Mouse (Mus musculus): Measurements from ENCODE around the gene Topors. TPM values are rescaled to one million over a fixed set of nuclear protein-coding genes. Genes with fewer than 3 reads are reported as not detected.

The Topors gene
- total RNA-seq, 1 experiment = 69.3 TPM

- in situ Hi-C loops (cut with MboI; ENCODE audit: low sequenced_read_pairs in 2 of 2, unreplicated experiment in 2 of 2) = no loop called here
- peaks cover 23% of the 10 kb centered on the region for H3K36me3 ChIP-seq (ENCODE audit: control insufficient read depth, insufficient read depth, low read length, poor library complexity, severe bottlenecking)
- DNase-seq (ENCODE audit: low read depth, low spot score) = no peak
These were observed 2.0 kb downstream of the Topors start for GRCm38 (mm10) chr4:40267681-40268080.

GRCm38 (mm10) chr4:40264321-40264720 is 5.3 kb downstream of the Topors start:
- Histone ChIP-seq H3K27ac (ENCODE audit: insufficient read depth, low read depth, low read length, poor library complexity, severe bottlenecking) (no peak overlapping the region), H3K36me3 (ENCODE audit: control insufficient read depth, insufficient read depth, low read length, poor library complexity, severe bottlenecking) (peaks cover 48% of the 10 kb centered on the region)

More at GRCm38 (mm10) chr4:40267681-40268080, 2.0 kb downstream of the Topors start:
- peak overlapping the region; percentile 74 to 86 for H3K4me3 ChIP-seq (ENCODE audit: insufficient read depth in 1 of 2, low read depth in 1 of 2, low read length in 2 of 2, poor library complexity in 1 of 2, severe bottlenecking in 1 of 2)
- H3K4me1 ChIP-seq (ENCODE audit: control insufficient read depth in 2 of 2, insufficient read depth in 2 of 2, low read length in 2 of 2, poor library complexity in 1 of 2) = peaks cover 0 to 3% of the 10 kb centered on the region in 2 experiments; a peak in 2 of 4 replicates
- H3K27ac ChIP-seq (ENCODE audit: insufficient read depth, low read depth, low read length, poor library complexity, severe bottlenecking) = no peak overlapping the region
- H3K9me3 ChIP-seq (ENCODE audit: control insufficient read depth, insufficient read depth, low read depth, low read length) = no peaks in the 10 kb centered on the region
- TF ChIP-seq MAFK (IDR thresholded peaks at IDR 0.05; ENCODE audit: insufficient read depth, low read depth, low read length) = no peak
- no peak for TF ChIP-seq CHD2 (IDR thresholded peaks at IDR 0.05; ENCODE audit: low read depth, low read length)
- TF ChIP-seq HCFC1 (IDR thresholded peaks at IDR 0.05; ENCODE audit: borderline replicate concordance, insufficient read depth, low read length) = no peak
- no peak for TF ChIP-seq ZC3H11A (IDR thresholded peaks at IDR 0.05; ENCODE audit: borderline replicate concordance, low read depth, low read length)
- TF ChIP-seq ZNF384 (IDR thresholded peaks at IDR 0.05; ENCODE audit: low read depth, low read length) = no peak
- peak overlapping the region; percentile 87 for H3K9ac ChIP-seq (ENCODE audit: insufficient read depth, low read depth, low read length, poor library complexity, severe bottlenecking)

GRCm38 (mm10) chr4:40254385-40255103 is 15.1 kb downstream of the Topors start:
- no peak overlapping the region for H3K27ac ChIP-seq (ENCODE audit: insufficient read depth, low read depth, low read length, poor library complexity, severe bottlenecking)
- H3K4me3 ChIP-seq (ENCODE audit: insufficient read depth in 1 of 2, low read depth in 1 of 2, low read length in 2 of 2, poor library complexity in 1 of 2, severe bottlenecking in 1 of 2) = no peak overlapping the region
- no peak for DNase-seq (ENCODE audit: low read depth, low spot score)
- in situ Hi-C loops (cut with MboI; ENCODE audit: low sequenced_read_pairs in 2 of 2, unreplicated experiment in 2 of 2) = no loop called here
- no peak overlapping the region for H3K9ac ChIP-seq (ENCODE audit: insufficient read depth, low read depth, low read length, poor library complexity, severe bottlenecking)
- H3K9me3 ChIP-seq (ENCODE audit: control insufficient read depth, insufficient read depth, low read depth, low read length) = no peaks in the 10 kb centered on the region
- H3K36me3 ChIP-seq (ENCODE audit: control insufficient read depth, insufficient read depth, low read length, poor library complexity, severe bottlenecking) = peaks cover 5% of the 10 kb centered on the region; the same call in 1 of the 2 replicates
- TF ChIP-seq ZNF384 (IDR thresholded peaks at IDR 0.05; ENCODE audit: low read depth, low read length) = no peak
- H3K4me1 ChIP-seq (ENCODE audit: control insufficient read depth in 2 of 2, insufficient read depth in 2 of 2, low read length in 2 of 2, poor library complexity in 1 of 2) = peaks cover 1 to 2% of the 10 kb centered on the region in 2 experiments; a peak in 1 of 4 replicates

More at GRCm38 (mm10) chr4:40264321-40264720, 5.3 kb downstream of the Topors start:
- H3K4me3 ChIP-seq (ENCODE audit: insufficient read depth in 1 of 2, low read depth in 1 of 2, low read length in 2 of 2, poor library complexity in 1 of 2, severe bottlenecking in 1 of 2) = no peak overlapping the region
- no peaks in the 10 kb centered on the region for H3K9me3 ChIP-seq (ENCODE audit: control insufficient read depth, insufficient read depth, low read depth, low read length)
- no peak overlapping the region for H3K9ac ChIP-seq (ENCODE audit: insufficient read depth, low read depth, low read length, poor library complexity, severe bottlenecking)
- H3K4me1 ChIP-seq (ENCODE audit: control insufficient read depth in 2 of 2, insufficient read depth in 2 of 2, low read length in 2 of 2, poor library complexity in 1 of 2) = peaks cover 0 to 3% of the 10 kb centered on the region in 2 experiments; a peak in 2 of 4 replicates
- in situ Hi-C loops (cut with MboI; ENCODE audit: low sequenced_read_pairs in 2 of 2, unreplicated experiment in 2 of 2) = no loop called here
- DNase-seq (ENCODE audit: low read depth, low spot score) = no peak
- no peak for TF ChIP-seq MAFK (IDR thresholded peaks at IDR 0.05; ENCODE audit: insufficient read depth, low read depth, low read length)
- TF ChIP-seq ZC3H11A (IDR thresholded peaks at IDR 0.05; ENCODE audit: borderline replicate concordance, low read depth, low read length) = no peak
- TF ChIP-seq CHD2 (IDR thresholded peaks at IDR 0.05; ENCODE audit: low read depth, low read length) = no peak
- TF ChIP-seq ZNF384 (IDR thresholded peaks at IDR 0.05; ENCODE audit: low read depth, low read length) = no peak
- no peak for TF ChIP-seq HCFC1 (IDR thresholded peaks at IDR 0.05; ENCODE audit: borderline replicate concordance, insufficient read depth, low read length)

- H3K9ac ChIP-seq (ENCODE audit: insufficient read depth, low read depth, low read length, poor library complexity, severe bottlenecking) = no peak overlapping the region
- no peak for DNase-seq (ENCODE audit: low read depth, low spot score)
These were observed 15.9 kb downstream of the Topors start for GRCm38 (mm10) chr4:40253766-40254165.

More at GRCm38 (mm10) chr4:40253766-40254165, 15.9 kb downstream of the Topors start:
- Histone ChIP-seq H3K9me3 (ENCODE audit: control insufficient read depth, insufficient read depth, low read depth, low read length) (no peaks in the 10 kb centered on the region), H3K27ac (ENCODE audit: insufficient read depth, low read depth, low read length, poor library complexity, severe bottlenecking) (no peak overlapping the region), H3K4me1 (ENCODE audit: control insufficient read depth in 2 of 2, insufficient read depth in 2 of 2, low read length in 2 of 2, poor library complexity in 1 of 2) (peaks cover 1 to 2% of the 10 kb centered on the region in 2 experiments; a peak in 1 of 4 replicates), H3K36me3 (ENCODE audit: control insufficient read depth, insufficient read depth, low read length, poor library complexity, severe bottlenecking) (0 out of 2 replicates have a peak, but pooled peaks cover 1% of the 10 kb centered on the region), H3K4me3 (ENCODE audit: insufficient read depth in 1 of 2, low read depth in 1 of 2, low read length in 2 of 2, poor library complexity in 1 of 2, severe bottlenecking in 1 of 2) (no peak overlapping the region)
- in situ Hi-C loops (cut with MboI; ENCODE audit: low sequenced_read_pairs in 2 of 2, unreplicated experiment in 2 of 2) = no loop called here
- TF ChIP-seq ZC3H11A (IDR thresholded peaks at IDR 0.05; ENCODE audit: borderline replicate concordance, low read depth, low read length) (no peak), ZNF384 (IDR thresholded peaks at IDR 0.05; ENCODE audit: low read depth, low read length) (no peak), HCFC1 (IDR thresholded peaks at IDR 0.05; ENCODE audit: borderline replicate concordance, insufficient read depth, low read length) (no peak), MAFK (IDR thresholded peaks at IDR 0.05; ENCODE audit: insufficient read depth, low read depth, low read length) (no peak), CHD2 (IDR thresholded peaks at IDR 0.05; ENCODE audit: low read depth, low read length) (no peak)

All from ES-E14 (cell line).